Mouse (Mus musculus): Measurements from ENCODE around the gene Hoxa7.
A peak's percentile ranks its signal among the peaks of the same experiment; 100 is the strongest.

Hoxa7 gene

GRCm38 (mm10) chr6:52196811-52197210 lies 24.8 kb downstream of the Hoxa7 start:
- no peak for DNase-seq (ENCODE audit: low spot score)

DNA sequence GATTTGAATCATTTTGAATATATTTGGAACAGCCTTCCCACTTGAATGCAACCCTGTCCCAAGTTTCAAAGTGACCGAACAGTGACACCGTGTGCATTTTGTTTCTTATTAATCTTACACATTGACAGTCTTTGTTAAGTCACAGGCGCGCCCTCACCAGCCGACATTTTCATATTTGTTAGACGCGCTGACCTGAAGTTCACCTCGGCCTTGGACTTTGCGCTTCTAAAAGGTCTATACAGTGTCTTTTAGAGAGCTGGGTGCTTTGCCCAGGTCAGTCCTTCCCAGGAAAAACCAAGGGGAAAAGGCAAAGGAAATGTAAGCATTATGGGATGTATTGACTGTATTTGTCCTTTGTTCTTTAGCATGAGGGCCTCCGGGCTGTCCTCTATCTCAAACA lies 27.0 kb downstream of the Hoxa7 start:
- DNase-seq (ENCODE audit: low spot score): no peak

DNA sequence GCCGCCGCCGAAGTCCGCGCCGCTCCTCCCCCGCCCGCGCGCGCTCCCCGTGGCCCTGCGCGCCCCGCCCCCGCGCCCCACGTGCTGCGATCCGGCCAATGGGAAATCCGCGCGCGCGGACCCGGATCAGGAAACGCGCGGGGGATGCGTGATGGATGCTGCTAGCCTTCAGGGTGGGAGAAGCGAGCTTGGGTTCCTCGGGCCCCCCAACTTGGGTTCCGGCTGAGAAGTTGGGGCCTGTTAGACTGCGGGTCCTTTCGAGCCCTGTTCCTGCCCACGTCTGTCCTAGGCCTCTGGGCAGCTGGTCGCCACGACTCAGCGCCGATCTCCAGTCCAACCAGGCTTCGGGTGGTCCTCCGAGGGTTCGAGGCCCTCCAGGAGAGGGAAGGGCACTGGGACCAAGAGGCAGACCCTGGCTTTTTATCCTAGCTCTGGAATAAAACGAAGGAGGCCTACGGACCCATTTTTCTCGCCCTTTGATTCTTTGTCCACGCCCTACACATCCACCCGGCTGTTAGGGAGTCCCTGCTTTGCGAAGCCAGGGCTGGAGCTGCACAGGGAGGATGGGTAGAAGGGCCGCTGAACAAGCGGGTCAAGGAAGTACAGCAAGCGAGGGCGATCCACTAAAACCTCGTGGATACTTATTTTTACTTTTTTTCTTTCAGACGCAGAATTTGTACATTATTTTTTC lies 29.6 kb downstream of the Hoxa7 start:
- DNase-seq (ENCODE audit: low spot score): peak; percentile 65

DNA sequence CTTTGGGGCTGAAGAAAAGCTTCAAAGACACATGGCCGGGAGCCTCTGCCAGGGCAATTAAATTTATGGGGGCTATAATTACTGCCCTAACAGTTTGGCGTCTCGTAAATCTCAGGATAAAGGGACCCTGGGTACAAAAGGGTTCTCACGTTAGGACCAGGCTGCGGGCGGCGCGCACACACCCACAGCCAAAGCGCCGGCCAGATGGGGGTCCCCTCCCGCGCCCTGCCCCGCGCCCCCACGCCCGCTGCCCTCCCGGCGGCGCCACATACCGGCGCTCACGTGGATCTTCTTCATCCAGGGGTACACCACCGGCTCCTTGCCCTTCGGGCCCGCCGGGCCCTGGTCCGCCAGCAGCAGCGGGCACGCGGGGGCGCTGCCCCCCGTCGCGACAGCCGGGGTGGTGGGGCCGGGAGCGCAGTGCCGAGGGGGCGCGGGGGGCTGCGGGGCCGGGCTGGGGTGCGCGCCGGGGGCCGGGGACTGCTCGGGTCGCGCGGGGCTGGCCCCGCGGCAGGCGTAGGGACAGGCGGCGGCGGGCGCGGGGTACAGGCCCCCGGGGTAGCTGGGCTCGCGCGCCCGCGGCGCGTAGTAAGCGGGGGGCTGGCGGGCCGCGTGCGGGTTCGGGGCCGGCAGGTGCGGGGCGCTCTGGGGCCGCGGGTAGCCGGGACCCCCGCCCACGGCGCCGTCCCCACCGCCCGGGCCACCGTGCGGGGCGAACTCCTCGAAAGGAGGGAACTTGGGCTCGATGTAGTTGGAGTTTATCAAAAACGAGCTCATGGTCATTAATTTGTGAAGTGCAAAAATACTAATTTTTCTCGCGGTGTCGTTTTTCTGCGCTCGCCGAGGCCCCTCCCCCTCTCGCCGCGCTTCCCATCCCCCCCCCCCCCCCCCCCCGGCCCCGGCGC lies 30.5 kb downstream of the Hoxa7 start, which contains the start of gene Hoxa4:
TSS of gene Hoxa4 (minus strand) at position 848 of the 905 bp plus-strand sequence.
- no peak for DNase-seq (ENCODE audit: low spot score)

DNA sequence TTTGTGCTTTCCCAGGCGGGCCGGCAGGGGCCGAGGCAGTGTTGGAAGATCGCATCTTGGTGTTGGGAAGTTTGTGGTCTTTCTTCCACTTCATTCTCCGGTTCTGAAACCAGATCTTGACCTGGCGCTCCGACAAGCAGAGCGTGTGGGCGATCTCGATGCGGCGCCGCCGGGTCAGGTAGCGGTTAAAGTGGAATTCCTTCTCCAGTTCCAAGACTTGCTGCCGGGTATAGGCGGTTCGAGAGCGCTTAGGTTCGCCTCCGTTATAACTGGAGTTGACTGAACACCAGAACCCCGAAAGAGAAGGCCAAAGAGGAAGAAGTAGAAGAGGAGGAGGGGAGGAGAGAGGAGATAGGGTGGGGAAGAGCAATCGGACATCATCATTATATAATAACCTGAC lies 31.2 kb downstream of the Hoxa7 start:
- no peak for DNase-seq (ENCODE audit: low spot score)

DNA sequence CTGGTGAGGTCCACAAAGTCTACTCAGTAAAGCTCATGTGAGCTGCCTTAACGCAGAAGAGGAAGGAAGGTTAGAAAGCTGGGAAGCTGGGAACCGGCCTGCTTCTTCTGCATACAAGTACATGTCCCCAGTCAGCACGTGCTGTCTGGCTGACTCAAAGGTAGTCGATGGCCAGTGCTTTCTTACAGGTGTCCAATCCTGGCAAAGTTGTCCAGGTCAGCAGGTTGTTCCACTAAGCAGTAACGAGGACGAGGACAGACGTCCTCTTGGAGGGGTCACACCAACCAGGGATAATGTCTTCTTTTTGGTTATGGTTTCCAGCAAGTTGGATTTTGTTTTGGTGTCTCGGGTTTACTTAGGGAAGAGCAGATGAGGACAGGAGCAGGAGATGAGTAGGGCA lies 31.7 kb downstream of the Hoxa7 start:
- DNase-seq (ENCODE audit: low spot score): no peak

GRCm38 (mm10) chr6:52189172-52189591 lies 32.5 kb downstream of the Hoxa7 start:
- no peak for DNase-seq (ENCODE audit: low spot score)

GRCm38 (mm10) chr6:52186500-52186899 lies 35.2 kb downstream of the Hoxa7 start:
- DNase-seq (ENCODE audit: low spot score): no peak

GRCm38 (mm10) chr6:52185834-52186233 lies 35.8 kb downstream of the Hoxa7 start:
- DNase-seq (ENCODE audit: low spot score): no peak

GRCm38 (mm10) chr6:52185222-52185621 lies 36.4 kb downstream of the Hoxa7 start:
- no peak for DNase-seq (ENCODE audit: low spot score)

- no peak for DNase-seq (ENCODE audit: low spot score)
These were observed 37.0 kb downstream of the Hoxa7 start for GRCm38 (mm10) chr6:52184668-52185067.

GRCm38 (mm10) chr6:52183311-52184080 lies 38.2 kb downstream of the Hoxa7 start:
- DNase-seq (ENCODE audit: low spot score): no peak

DNA sequence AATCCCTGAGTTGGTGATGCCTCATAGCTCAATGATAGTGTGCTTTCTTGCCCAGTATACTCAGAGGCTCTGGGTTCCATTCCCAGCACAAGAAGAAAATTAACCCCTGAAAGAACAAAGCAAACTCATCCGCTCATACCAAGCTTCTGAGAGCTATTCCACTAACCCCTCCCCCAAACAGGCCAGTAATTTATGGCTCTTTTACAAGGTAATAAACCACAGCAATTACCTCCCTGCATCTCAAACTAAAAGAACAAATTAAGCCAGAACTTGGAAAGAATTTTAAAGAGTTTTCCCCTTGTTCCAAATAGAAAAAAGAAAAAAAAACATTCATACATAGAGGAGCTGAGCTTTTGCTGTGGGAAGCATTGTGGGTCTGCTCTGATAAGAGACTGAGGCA lies 38.9 kb downstream of the Hoxa7 start:
- DNase-seq (ENCODE audit: low spot score): no peak

- DNase-seq (ENCODE audit: low spot score): no peak
These were observed 39.6 kb downstream of the Hoxa7 start for GRCm38 (mm10) chr6:52182030-52182429.

GRCm38 (mm10) chr6:52180726-52181125 lies 40.9 kb downstream of the Hoxa7 start:
- DNase-seq (ENCODE audit: low spot score): no peak

DNA sequence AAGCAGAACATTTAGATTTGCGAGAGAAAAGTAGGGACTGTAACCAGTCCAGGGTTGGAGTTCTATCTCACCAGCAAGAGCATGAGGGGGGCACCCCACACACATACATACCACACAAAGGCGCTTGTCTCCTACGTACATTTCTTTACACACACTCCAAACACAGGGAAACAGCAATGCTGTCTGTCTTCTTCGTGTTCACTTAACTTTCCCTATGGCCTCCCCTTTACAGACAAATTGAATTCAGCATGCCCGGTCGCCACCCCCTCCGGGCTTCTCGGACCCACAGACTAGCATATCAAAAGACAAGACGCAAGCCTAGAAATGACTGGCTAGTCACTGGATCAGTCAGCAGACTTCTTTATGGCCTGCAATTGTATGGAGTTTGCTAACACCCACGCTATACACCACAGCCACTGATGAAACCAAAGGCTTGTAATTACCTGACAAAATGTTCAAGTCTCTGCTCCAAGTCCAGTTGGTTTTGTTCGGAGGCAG lies 41.4 kb downstream of the Hoxa7 start:
- DNase-seq (ENCODE audit: low spot score): no peak

GRCm38 (mm10) chr6:52179690-52180089 lies 42.0 kb downstream of the Hoxa7 start:
- no peak for DNase-seq (ENCODE audit: low spot score)

DNA sequence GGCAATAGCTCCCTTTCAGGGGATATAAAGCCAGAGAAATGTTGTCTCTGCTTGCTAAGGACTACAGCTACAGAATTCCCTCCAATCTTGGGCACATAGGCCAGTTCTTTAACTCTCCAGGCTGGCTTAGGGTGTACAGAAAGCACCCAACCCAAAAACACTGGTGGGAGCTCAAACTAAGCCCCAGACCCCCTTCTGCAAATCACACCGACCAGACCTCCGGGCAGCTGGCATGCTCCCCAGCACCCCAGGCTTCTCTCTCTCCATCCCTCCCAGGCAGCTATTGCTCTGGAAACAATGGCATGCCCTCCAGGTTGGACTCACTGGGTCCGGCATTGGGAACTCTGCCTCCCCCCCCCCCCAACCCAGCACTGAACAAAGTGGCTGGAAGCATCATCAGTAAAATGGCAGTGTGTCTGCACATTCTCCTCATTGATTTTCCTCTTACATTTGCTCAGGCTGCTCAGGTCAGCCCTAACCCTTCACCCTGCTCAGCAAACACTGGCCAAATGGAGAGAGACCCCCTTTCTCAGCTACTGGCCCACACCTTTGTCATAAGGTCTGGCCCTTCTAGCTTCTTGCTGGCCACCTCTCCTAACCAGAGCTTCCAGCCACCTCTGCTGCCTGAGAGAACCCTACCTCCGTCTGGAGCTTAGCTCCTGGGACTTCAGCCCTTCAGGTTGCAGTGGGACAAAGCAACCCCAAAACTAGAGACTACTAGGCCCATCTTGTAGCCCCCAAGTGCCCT lies 42.6 kb downstream of the Hoxa7 start:
- no peak for DNase-seq (ENCODE audit: low spot score)

DNA sequence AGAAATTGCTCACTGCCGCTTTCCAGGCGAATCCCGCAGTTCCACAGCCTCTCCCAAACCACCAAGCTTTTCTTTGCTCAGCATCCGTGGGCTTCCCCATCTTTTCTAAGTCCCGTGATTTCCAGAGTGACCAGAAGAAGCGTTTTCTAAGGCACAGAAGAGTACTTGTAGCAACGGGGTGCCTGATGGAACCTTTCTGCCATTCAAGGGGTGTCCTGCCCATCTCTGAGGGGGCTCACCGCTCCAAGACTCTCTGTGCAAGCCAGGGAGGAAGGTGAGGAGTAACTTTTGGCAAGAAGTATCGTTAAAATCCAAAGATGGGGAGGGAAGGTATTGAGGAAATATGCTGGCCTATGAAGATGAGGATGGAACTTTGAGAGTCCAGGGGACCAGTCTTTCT lies 43.8 kb downstream of the Hoxa7 start:
- no peak for DNase-seq (ENCODE audit: low spot score)

DNA sequence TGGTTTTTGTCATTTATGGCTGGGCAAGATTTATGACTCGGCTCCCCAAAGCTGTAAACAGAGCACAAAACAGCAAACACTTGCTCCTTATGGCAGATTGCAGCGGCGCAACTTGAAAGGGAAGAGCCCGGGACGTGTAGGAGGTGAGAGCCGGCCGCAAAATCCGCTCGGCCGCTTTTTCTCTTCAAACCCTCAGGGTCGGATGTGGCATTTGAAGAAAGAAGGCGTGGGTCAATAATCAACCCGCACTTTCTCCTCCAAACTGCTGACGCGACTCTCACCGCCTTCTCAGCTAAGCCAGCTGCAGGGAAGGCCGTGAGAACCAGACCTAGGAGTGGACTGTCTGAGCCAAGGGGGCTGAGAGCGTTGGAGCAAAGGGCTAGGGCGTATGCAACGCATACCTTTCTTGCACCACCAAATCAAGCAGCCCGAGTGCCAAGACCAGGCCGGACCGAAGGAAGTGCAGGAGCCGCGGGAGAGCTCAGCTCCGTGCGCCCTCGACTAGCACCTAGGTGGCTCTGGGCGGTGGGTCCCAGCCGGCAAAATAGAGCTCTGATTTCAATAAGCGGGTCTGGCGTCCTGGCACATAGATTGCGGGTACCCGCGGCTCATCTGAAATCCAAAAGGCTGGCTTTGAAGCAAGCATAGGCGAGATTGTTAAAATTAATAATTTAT lies 44.5 kb downstream of the Hoxa7 start, which contains the start of gene 5730596B20Rik:
TSS of gene 5730596B20Rik (plus strand) at position 438 of the 675 bp plus-strand sequence.
- DNase-seq (ENCODE audit: low spot score): no peak

- no peak for DNase-seq (ENCODE audit: low spot score)
These were observed 45.3 kb downstream of the Hoxa7 start for GRCm38 (mm10) chr6:52176391-52176790.
